Mouse (Mus musculus) stomach, postnatal 0 days (tissue): Measurements from ENCODE around the gene Efnb2.

ENCODE experiments used
- CTCF ChIP-seq: IDR thresholded peaks from 2 replicates; pipeline ENCODE4 v1.5.1; 2016; ENCODE audit warnings: antibody characterized with exemption, low read depth, mild to moderate bottlenecking, moderate library complexity
- EP300 ChIP-seq: optimal IDR thresholded peaks from 2 replicates; pipeline ENCODE3; 2016; ENCODE audit warnings: antibody characterized with exemption

- no peak for TF ChIP-seq CTCF
- TF ChIP-seq EP300, result no peak
These were observed 27.9 kb upstream of the Efnb2 start for GRCm38 (mm10) chr8:8688823-8689453.
